Mouse (Mus musculus): ENCODE data around the gene Bbox1. TPM values are rescaled to one million over a fixed set of nuclear protein-coding genes. Genes with fewer than 3 reads are reported as not detected.

Gene Bbox1
- polyA plus RNA-seq, 1 experiment from 2014 or later: not detected

GRCm38 (mm10) chr2:110313305-110313824 lies 995 bp downstream of the Bbox1 start:
- H3K36me3 ChIP-seq: no peaks in the 10 kb centered on the region
- WGBS: 83% methylated on average over 2 of the region's 2 CpGs
- no peaks in the 10 kb centered on the region for H3K9me3 ChIP-seq (replicated peaks)
- no peak overlapping the region for H3K27ac ChIP-seq
- H3K9ac ChIP-seq: no peak overlapping the region
- ATAC-seq (ENCODE audit: low FRiP score): no peak
- no peaks in the 10 kb centered on the region for H3K27me3 ChIP-seq
- no peak overlapping the region for H3K4me3 ChIP-seq
- no peaks in the 10 kb centered on the region for H3K4me1 ChIP-seq
- H3K4me2 ChIP-seq (replicated peaks): no peak overlapping the region

- no peak overlapping the region for H3K4me3 ChIP-seq
- 86% methylated on average over 12 of the region's 12 CpGs for WGBS
- H3K9me3 ChIP-seq (replicated peaks): no peaks in the 10 kb centered on the region
- no peaks in the 10 kb centered on the region for H3K36me3 ChIP-seq
- no peaks in the 10 kb centered on the region for H3K27me3 ChIP-seq
- H3K27ac ChIP-seq: no peak overlapping the region
- no peaks in the 10 kb centered on the region for H3K4me1 ChIP-seq
- no peak overlapping the region for H3K9ac ChIP-seq
- H3K4me2 ChIP-seq (replicated peaks): no peak overlapping the region
- no peak for ATAC-seq (ENCODE audit: low FRiP score)
These were observed 8.7 kb downstream of the Bbox1 start for GRCm38 (mm10) chr2:110305358-110306283.

- Histone ChIP-seq H3K27ac (no peak overlapping the region), H3K4me1 (no peaks in the 10 kb centered on the region), H3K27me3 (no peaks in the 10 kb centered on the region), H3K9ac (no peak overlapping the region), H3K36me3 (no peaks in the 10 kb centered on the region), H3K4me3 (no peak overlapping the region), H3K4me2 (replicated peaks) (no peak overlapping the region), H3K9me3 (replicated peaks) (no peaks in the 10 kb centered on the region)
- ATAC-seq (ENCODE audit: low FRiP score): no peak
- WGBS: 78% methylated on average over 2 of the region's 2 CpGs
These were observed 12.1 kb downstream of the Bbox1 start for GRCm38 (mm10) chr2:110302261-110302660.

- no peak overlapping the region for H3K4me2 ChIP-seq (replicated peaks)
- H3K27ac ChIP-seq: no peak overlapping the region
- ATAC-seq (ENCODE audit: low FRiP score): no peak
- H3K9ac ChIP-seq: no peak overlapping the region
- H3K27me3 ChIP-seq: no peaks in the 10 kb centered on the region
- WGBS: 80% methylated on average over 3 of the region's 3 CpGs
- no peak overlapping the region for H3K4me3 ChIP-seq
- no peaks in the 10 kb centered on the region for H3K4me1 ChIP-seq
- H3K36me3 ChIP-seq: no peaks in the 10 kb centered on the region
- no peaks in the 10 kb centered on the region for H3K9me3 ChIP-seq (replicated peaks)
These were observed 13.0 kb downstream of the Bbox1 start for GRCm38 (mm10) chr2:110301314-110301713.

DNA sequence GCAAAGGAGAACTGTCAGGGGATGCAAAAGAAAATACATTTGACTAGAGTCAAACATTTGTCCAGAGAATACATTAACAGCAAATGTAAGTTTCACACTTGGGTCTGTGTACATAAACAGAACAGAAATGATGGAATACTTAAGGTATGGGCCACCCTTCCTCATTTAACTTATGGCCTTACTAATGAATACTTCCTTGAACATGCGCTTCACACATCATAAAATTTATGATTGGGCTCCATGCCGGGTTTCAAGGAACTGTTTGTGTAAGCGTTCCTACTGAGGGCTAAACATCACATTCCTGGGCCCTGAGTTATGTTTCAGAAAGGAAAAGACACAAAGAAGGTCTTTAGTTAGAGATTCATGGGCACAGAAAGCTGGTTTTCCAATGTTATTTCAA lies 19.4 kb downstream of the Bbox1 start:
- 80% methylated on average over 3 of the region's 3 CpGs for WGBS
- Histone ChIP-seq H3K9ac (no peak overlapping the region), H3K4me2 (replicated peaks) (no peak overlapping the region), H3K36me3 (no peaks in the 10 kb centered on the region), H3K4me1 (no peaks in the 10 kb centered on the region), H3K27me3 (no peaks in the 10 kb centered on the region), H3K27ac (no peak overlapping the region), H3K4me3 (no peak overlapping the region), H3K9me3 (replicated peaks) (no peaks in the 10 kb centered on the region)
- no peak for ATAC-seq (ENCODE audit: low FRiP score)

DNA sequence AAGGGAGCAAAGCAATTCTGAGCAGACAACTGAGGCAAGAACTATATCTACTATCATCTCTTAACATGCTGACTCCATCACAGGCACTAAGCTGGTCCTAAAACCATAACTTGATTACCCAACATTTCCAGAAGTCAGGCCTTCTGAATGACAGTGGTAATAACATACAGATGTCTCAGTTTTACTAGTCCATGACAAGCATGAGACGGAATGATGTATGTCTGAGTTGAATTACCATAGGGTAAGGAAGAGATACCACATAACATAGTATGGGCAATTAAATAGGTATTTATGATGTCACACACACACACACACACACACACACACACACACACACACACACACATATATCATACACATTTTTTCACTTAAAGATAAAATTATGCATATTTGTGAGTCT lies 26.4 kb downstream of the Bbox1 start:
- WGBS: 68% methylated on average over 1 of the region's 1 CpGs
- ATAC-seq (ENCODE audit: low FRiP score): no peak
- Histone ChIP-seq H3K36me3 (no peaks in the 10 kb centered on the region), H3K27me3 (no peaks in the 10 kb centered on the region), H3K9ac (no peak overlapping the region), H3K9me3 (replicated peaks) (no peaks in the 10 kb centered on the region), H3K27ac (no peak overlapping the region), H3K4me3 (no peak overlapping the region), H3K4me1 (no peaks in the 10 kb centered on the region), H3K4me2 (replicated peaks) (no peak overlapping the region)

DNA sequence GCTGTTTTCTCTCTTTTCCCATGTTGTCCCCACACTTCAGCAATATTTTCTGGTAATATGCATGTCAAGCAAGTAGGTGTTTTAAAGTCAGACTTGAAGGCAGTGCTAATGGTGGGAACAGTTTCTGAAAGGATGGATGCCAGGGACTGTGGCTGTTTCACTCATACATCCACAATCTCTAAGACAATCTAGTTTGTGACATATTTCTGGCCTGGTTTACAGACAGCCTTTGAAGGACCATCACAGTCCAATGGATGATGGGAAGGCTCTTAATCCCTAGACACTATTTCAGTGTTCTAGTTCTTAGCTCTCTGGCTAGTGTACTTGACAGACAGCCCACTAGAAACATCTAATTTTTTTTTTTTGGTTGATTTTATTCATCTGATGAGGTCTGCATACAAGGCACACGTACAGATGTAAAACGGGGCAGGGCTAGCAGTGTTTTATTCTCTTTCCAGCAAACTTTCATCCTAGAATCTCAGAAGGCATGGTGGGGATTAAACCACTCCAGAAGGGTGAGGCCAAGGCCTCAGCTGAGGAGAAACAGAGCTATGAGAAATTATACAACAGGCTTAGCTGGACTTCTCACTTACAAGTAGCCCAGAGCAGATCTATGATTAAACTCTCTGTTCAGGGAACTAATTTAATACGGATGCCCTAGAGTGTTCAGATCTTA lies 28.4 kb downstream of the Bbox1 start:
- no peak for ATAC-seq (ENCODE audit: low FRiP score)
- no peaks in the 10 kb centered on the region for H3K27me3 ChIP-seq
- H3K4me3 ChIP-seq: no peak overlapping the region
- H3K9ac ChIP-seq: no peak overlapping the region
- WGBS: 85% methylated on average over 3 of the region's 3 CpGs
- no peak overlapping the region for H3K4me2 ChIP-seq (replicated peaks)
- H3K9me3 ChIP-seq (replicated peaks): no peaks in the 10 kb centered on the region
- H3K36me3 ChIP-seq: no peaks in the 10 kb centered on the region
- no peak overlapping the region for H3K27ac ChIP-seq
- H3K4me1 ChIP-seq: no peaks in the 10 kb centered on the region

DNA sequence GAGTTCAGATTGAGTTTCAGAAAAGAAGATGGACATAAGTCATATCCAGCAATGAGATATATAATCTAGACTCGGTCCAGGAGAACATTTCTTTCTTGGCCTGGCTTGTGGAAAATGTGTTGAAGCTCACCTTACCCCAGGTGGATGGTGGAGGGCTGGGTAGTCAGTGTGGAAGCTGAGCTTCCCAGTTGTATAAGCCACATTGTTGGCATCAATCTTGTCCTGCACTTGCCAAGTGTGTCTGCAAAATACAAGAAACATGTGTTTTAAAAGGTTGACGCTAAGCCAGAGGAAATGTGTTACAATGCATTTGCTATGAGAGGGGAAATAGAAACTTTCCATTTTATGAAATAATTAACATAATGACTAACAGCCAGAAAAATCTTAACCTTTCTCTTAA lies 38.9 kb downstream of the Bbox1 start:
- no peak overlapping the region for H3K4me2 ChIP-seq (replicated peaks)
- no peaks in the 10 kb centered on the region for H3K27me3 ChIP-seq
- no peaks in the 10 kb centered on the region for H3K4me1 ChIP-seq
- H3K9ac ChIP-seq: no peak overlapping the region
- H3K27ac ChIP-seq: no peak overlapping the region
- no peaks in the 10 kb centered on the region for H3K9me3 ChIP-seq (replicated peaks)
- H3K4me3 ChIP-seq: no peak overlapping the region
- no peak for ATAC-seq (ENCODE audit: low FRiP score)
- 71% methylated on average over 2 of the region's 2 CpGs for WGBS
- no peaks in the 10 kb centered on the region for H3K36me3 ChIP-seq

- ATAC-seq (ENCODE audit: low FRiP score): no peak
- Histone ChIP-seq H3K36me3 (no peaks in the 10 kb centered on the region), H3K9me3 (replicated peaks) (no peaks in the 10 kb centered on the region), H3K4me3 (no peak overlapping the region), H3K27me3 (no peaks in the 10 kb centered on the region), H3K4me2 (replicated peaks) (no peak overlapping the region), H3K27ac (no peak overlapping the region), H3K4me1 (no peaks in the 10 kb centered on the region), H3K9ac (no peak overlapping the region)
- 93% methylated on average over 2 of the region's 2 CpGs for WGBS
These were observed 40.2 kb downstream of the Bbox1 start for GRCm38 (mm10) chr2:110274160-110274559.

GRCm38 (mm10) chr2:110269281-110269680 lies 45.1 kb downstream of the Bbox1 start:
- 89% methylated on average over 3 of the region's 3 CpGs for WGBS
- Histone ChIP-seq H3K9ac (no peak overlapping the region), H3K4me3 (no peak overlapping the region), H3K27ac (no peak overlapping the region), H3K4me2 (replicated peaks) (no peak overlapping the region), H3K27me3 (no peaks in the 10 kb centered on the region), H3K4me1 (no peaks in the 10 kb centered on the region), H3K36me3 (no peaks in the 10 kb centered on the region), H3K9me3 (replicated peaks) (no peaks in the 10 kb centered on the region)
- ATAC-seq (ENCODE audit: low FRiP score): no peak

DNA sequence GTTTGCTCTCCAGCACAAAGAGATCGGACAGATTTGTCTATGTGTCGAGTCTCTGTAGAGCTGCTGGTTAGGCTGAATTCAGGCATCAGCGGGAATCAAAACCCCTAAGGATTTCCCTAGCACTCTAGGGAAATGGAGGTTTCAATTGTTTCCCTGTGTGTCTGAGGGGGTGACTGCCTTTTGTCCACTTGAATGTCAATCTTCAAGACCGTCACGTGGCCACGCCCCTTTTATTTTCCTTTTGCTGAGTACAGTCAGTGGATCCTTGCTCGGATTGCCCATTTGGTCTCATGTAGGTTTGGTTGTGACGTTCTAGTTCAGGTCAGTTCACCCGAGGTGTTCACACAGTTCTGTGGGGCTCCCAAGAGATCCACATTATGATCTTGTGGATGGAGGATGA lies 82.1 kb downstream of the Bbox1 start:
- H3K4me3 ChIP-seq: no peak overlapping the region
- no peak overlapping the region for H3K27ac ChIP-seq

GRCm38 (mm10) chr2:110230753-110231152 lies 83.6 kb downstream of the Bbox1 start:
- ATAC-seq (ENCODE audit: low FRiP score): no peak
- Histone ChIP-seq H3K36me3 (no peaks in the 10 kb centered on the region), H3K4me2 (replicated peaks) (no peak overlapping the region), H3K9ac (no peak overlapping the region), H3K4me1 (0 out of 2 replicates have a peak, but pooled peaks cover 2% of the 10 kb centered on the region), H3K4me3 (no peak overlapping the region), H3K9me3 (replicated peaks) (no peaks in the 10 kb centered on the region), H3K27ac (no peak overlapping the region), H3K27me3 (no peaks in the 10 kb centered on the region)
- 75% methylated on average over 4 of the region's 4 CpGs for WGBS

More for the DNA sequence above, 82.1 kb downstream of the Bbox1 start:
- H3K27me3 ChIP-seq: no peaks in the 10 kb centered on the region
- ATAC-seq (ENCODE audit: low FRiP score): no peak
- no peaks in the 10 kb centered on the region for H3K36me3 ChIP-seq
- no peak overlapping the region for H3K9ac ChIP-seq
- H3K4me2 ChIP-seq (replicated peaks): no peak overlapping the region
- no peaks in the 10 kb centered on the region for H3K9me3 ChIP-seq (replicated peaks)
- WGBS: 65% methylated on average over 9 of the region's 9 CpGs
- H3K4me1 ChIP-seq: 0 out of 2 replicates have a peak, but pooled peaks cover 2% of the 10 kb centered on the region

All from hindbrain, embryonic 12.5 days (tissue).